Mouse (Mus musculus) G1E (cell line): ENCODE measurements around the gene Ctdsp2. TPM values are rescaled to one million over a fixed set of nuclear protein-coding genes. Genes with fewer than 3 reads are reported as not detected.

ENCODE experiments used
- ATAC-seq: 2 replicates; pipeline ENCODE4 v1.8.0; 2016; ENCODE audit warnings: mild to moderate bottlenecking; ENCODE audit not compliant: insufficient number of reproducible peaks, poor library complexity, low FRiP score, severe bottlenecking; ENCODE audit errors: extremely low read depth
- DNase-seq: peaks from one replicate; pipeline ENCODE4 v3.0.0; 2012; ENCODE audit warnings: low spot score
- H3K27me3 ChIP-seq: 2 replicates; pipeline ENCODE4 v1.6.1; 2012; ENCODE audit warnings: mild to moderate bottlenecking, low read length, inconsistent platforms; ENCODE audit not compliant: insufficient read depth
- H3K36me3 ChIP-seq: replicated peaks from 2 replicates; pipeline ENCODE3; 2012; ENCODE audit warnings: mild to moderate bottlenecking, inconsistent platforms
- H3K4me1 ChIP-seq: 2 replicates; pipeline ENCODE4 v1.6.1; 2012; ENCODE audit warnings: low read depth, low read length, inconsistent platforms, mixed read lengths; ENCODE audit not compliant: insufficient read depth
- H3K4me3 ChIP-seq: 2 replicates; pipeline ENCODE4 v1.5.1; 2012; ENCODE audit warnings: low read depth, mild to moderate bottlenecking, inconsistent platforms, low read length, moderate library complexity, mixed read lengths
- H3K9me3 ChIP-seq: replicated peaks from 2 replicates; pipeline ENCODE4 v1.6.1; 2012; ENCODE audit warnings: inconsistent platforms
- CTCF ChIP-seq: IDR thresholded peaks from 2 replicates; pipeline ENCODE4 v1.5.1; 2012; ENCODE audit warnings: low read depth, low read length, inconsistent platforms, mixed read lengths
- GATA1 ChIP-seq: IDR thresholded peaks from 2 replicates; pipeline ENCODE4 v1.6.1; 2012; ENCODE audit warnings: borderline replicate concordance, low read length, inconsistent platforms, mixed read lengths
- GATA2 ChIP-seq: IDR thresholded peaks from 2 replicates; pipeline ENCODE4 v1.6.1; 2012; ENCODE audit warnings: low read depth, low read length, inconsistent platforms, borderline replicate concordance
- POLR2AphosphoS5 ChIP-seq: IDR thresholded peaks from 2 replicates; pipeline ENCODE4 v1.6.1; 2012; ENCODE audit warnings: low read depth, low read length, inconsistent platforms; ENCODE audit not compliant: insufficient replicate concordance
- TAL1 ChIP-seq: conservative IDR thresholded peaks from 2 replicates; pipeline ENCODE4 v1.6.1; 2012; ENCODE audit warnings: low read depth, low read length, inconsistent platforms, mixed read lengths
- polyA plus RNA-seq: library from polyadenylated mRNA; stranded (reverse); fragments of >175 nt; gene quantifications from 2 replicates; pipeline ENCODE4 v1.2.3, GENCODE M21; 2012
- total RNA-seq, 2 experiments: library from RNA; stranded (forward) in 1 of 2; stranded (reverse) in 1 of 2; fragments of 200-1000 nt in 1 of 2; fragments of >200 nt in 1 of 2; fragmentation: Nextera tagmentation in 1 of 2; gene quantifications; 2 replicates each; pipeline ENCODE4 v1.2.3; 2014 to 2017

The Ctdsp2 gene
- total and polyA plus RNA-seq, 3 experiments, result 30.2 to 162 (median 81.4) TPM

DNA sequence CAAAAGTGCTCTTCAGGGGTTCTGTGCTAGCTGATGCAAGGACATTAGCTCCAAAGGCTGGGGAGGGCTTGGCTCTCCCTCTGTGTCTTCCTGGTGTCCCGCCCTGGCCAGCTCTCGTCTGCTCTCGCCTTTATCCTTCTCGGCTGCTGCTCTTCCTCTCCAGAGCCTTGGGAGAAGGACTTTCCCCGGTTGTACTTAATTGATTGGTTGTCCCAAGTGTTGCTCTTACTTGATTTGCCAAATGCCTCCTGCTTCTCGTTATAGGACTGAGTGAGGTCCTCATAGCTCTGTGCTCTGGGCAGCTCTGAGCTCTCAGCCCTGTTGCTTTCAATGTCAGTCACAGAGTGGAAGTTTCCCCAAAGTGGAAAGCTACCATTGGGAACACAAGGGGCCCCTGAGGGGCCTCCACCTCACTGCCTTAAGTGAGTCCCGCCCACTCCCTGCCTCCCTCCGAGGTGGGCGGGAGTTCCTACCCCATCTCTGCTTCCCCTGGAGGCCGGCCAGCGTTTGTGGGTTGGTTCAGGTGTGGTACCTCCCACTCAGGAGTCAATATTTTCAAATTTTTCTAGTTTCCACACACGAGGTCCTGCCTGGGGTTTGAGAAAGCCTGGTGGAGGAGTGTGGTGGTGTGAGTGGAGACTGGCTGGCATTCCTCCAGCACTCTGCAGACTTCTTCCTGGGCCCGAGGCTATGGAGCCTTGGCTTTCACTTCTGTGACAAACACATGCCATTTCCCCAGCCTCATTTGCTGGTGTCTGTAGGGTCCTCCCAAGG is 19.0 kb downstream of the Ctdsp2 start:
- TF ChIP-seq CTCF (no peak), GATA2 (no peak), GATA1 (no peak), TAL1 (no peak), POLR2AphosphoS5 (no peak)
- Histone ChIP-seq H3K4me1 (peaks cover 16% of the 10 kb centered on the region), H3K9me3 (no peaks in the 10 kb centered on the region), H3K36me3 (peaks cover 65% of the 10 kb centered on the region), H3K4me3 (no peak overlapping the region), H3K27me3 (no peaks in the 10 kb centered on the region)
- ATAC-seq (no peak), DNase-seq (no peak)

- H3K36me3 ChIP-seq, result peaks cover 36% of the 10 kb centered on the region
- DNase-seq, result no peak
- TF ChIP-seq POLR2AphosphoS5 (no peak), GATA2 (no peak), CTCF (no peak), GATA1 (no peak)
- no peak within 1 kb of the TSS for H3K4me3 ChIP-seq
- no peak for ATAC-seq
- no peaks in the 10 kb centered on the region for H3K9me3 ChIP-seq
- peaks cover 22% of the 10 kb centered on the region for H3K4me1 ChIP-seq
- peaks cover 19% of the 10 kb centered on the region for H3K27me3 ChIP-seq
Measured at GRCm38 (mm10) chr10:127000529-127000928, 22.0 kb downstream of the Ctdsp2 start, which contains the start of gene Avil. Gene Avil (plus strand): TSS chr10:127000709.

GRCm38 (mm10) chr10:127001297-127001696 is 22.8 kb downstream of the Ctdsp2 start:
- ATAC-seq (no peak), DNase-seq (no peak)
- peaks cover 28% of the 10 kb centered on the region for H3K36me3 ChIP-seq
- no peak overlapping the region for H3K4me3 ChIP-seq
- TF ChIP-seq CTCF (no peak), TAL1 (no peak), POLR2AphosphoS5 (no peak), GATA2 (no peak), GATA1 (no peak)
- peaks cover 21% of the 10 kb centered on the region for H3K27me3 ChIP-seq
- H3K9me3 ChIP-seq, result no peaks in the 10 kb centered on the region
- H3K4me1 ChIP-seq, result peaks cover 22% of the 10 kb centered on the region

DNA sequence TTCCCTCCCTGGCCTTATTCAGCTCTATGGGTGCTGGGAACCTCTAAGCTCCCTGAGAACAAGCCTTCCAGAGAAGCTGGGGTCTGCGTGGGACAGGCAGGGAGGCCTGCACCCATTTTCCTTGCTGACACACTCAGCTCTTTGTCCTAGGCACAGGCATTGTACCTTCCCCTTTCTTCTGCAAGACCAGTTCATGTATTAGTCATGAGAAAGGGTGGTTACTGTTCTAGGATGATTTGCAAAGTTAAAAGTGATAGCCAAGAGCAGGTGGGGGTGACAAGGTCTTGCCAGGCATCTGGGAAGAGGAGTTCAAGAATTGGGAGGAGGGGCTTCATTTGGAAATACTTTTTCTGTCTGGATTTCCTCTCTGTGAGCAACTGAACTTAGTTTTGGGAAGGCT is 23.5 kb downstream of the Ctdsp2 start:
- TF ChIP-seq CTCF (no peak), GATA2 (no peak), GATA1 (no peak), POLR2AphosphoS5 (no peak), TAL1 (no peak)
- Histone ChIP-seq H3K27me3 (peaks cover 27% of the 10 kb centered on the region), H3K4me1 (peaks cover 22% of the 10 kb centered on the region), H3K4me3 (no peak overlapping the region), H3K9me3 (no peaks in the 10 kb centered on the region), H3K36me3 (peaks cover 28% of the 10 kb centered on the region)
- ATAC-seq (no peak), DNase-seq (no peak)

DNA sequence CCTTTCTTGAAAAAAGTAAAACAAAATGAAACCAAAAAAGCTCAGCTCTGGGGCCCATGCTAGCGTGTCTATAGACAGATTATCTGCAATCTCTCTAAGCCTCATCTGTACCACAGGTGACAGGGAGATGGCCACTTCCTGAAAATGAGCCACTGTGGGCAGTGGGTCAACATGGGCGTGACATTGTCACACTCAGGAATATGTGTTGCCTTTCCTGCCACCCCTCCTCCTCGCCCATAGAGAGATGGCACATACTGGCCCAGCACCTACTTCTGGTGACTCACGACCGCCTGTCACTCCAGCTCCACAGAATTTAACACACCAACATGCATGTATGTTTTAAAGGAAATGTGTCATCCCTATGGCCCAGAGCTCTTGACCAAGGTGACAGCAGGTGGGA is 24.2 kb downstream of the Ctdsp2 start:
- ATAC-seq (no peak; the same call in 1 of the 2 replicates), DNase-seq (no peak)
- H3K4me1 ChIP-seq, result peaks cover 15% of the 10 kb centered on the region

GRCm38 (mm10) chr10:127003334-127003733 is 24.8 kb downstream of the Ctdsp2 start:
- peaks cover 15% of the 10 kb centered on the region for H3K36me3 ChIP-seq
- DNase-seq (no peak), ATAC-seq (no peak)
- TF ChIP-seq POLR2AphosphoS5 (no peak), GATA2 (no peak), CTCF (no peak)
- H3K4me1 ChIP-seq, result peaks cover 12% of the 10 kb centered on the region
- no peaks in the 10 kb centered on the region for H3K9me3 ChIP-seq
- H3K4me3 ChIP-seq, result no peak overlapping the region
- H3K27me3 ChIP-seq, result peaks cover 37% of the 10 kb centered on the region

More for the DNA sequence above, 24.2 kb downstream of the Ctdsp2 start:
- H3K4me3 ChIP-seq, result no peak overlapping the region
- H3K9me3 ChIP-seq, result no peaks in the 10 kb centered on the region
- peaks cover 21% of the 10 kb centered on the region for H3K36me3 ChIP-seq
- TF ChIP-seq CTCF (no peak), GATA2 (no peak), POLR2AphosphoS5 (no peak), GATA1 (no peak), TAL1 (no peak)
- H3K27me3 ChIP-seq, result peaks cover 32% of the 10 kb centered on the region

DNA sequence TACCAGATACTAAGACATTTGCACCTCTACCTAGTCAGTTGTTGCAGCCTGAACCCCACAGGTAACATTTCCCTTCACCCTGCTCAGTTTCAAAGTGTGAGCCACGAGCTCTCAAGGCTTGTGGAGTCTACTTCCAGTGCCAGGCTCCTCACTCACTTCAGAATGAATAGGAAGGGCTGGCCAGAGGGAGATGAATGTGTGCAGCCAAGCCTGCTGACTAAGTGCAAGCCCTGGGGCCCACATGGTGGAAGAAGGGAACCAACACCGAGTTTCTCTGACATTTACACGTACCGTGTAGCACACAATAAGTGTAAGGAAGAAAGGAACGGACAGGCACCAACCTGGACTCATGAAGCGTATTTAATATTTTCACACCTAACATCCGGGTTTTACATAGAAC is 25.3 kb downstream of the Ctdsp2 start:
- Histone ChIP-seq H3K4me1 (peaks cover 12% of the 10 kb centered on the region), H3K4me3 (no peak overlapping the region), H3K36me3 (peaks cover 11% of the 10 kb centered on the region), H3K27me3 (peaks cover 40% of the 10 kb centered on the region), H3K9me3 (no peaks in the 10 kb centered on the region)
- no peak for TF ChIP-seq GATA2
- TF ChIP-seq GATA1, result no peak
- no peak for TF ChIP-seq POLR2AphosphoS5
- TF ChIP-seq CTCF, result no peak
- TF ChIP-seq TAL1, result no peak
- ATAC-seq (no peak), DNase-seq (no peak)
